Mouse (Mus musculus) cerebellum, adult 11-12 months (tissue): ENCODE measurements at regions not wholly inside any gene's neighbourhood (a gene's known extent, or its start where the extent isn't known, plus 50 kb on each side); places are given as distances from the start of the nearest gene placed in this dataset.

ENCODE experiments used
- DNase-seq: peaks from one replicate; pipeline ENCODE4 v3.0.0; 2022

- DNase-seq = no peak
Measured at GRCm38 (mm10) chr13:101553131-101553549, 214.9 kb downstream of the Pik3r1 start.

GRCm38 (mm10) chr13:101552451-101552850 lies 215.6 kb downstream of the Pik3r1 start:
- DNase-seq = no peak

GRCm38 (mm10) chr13:101551068-101551467 lies 216.9 kb downstream of the Pik3r1 start:
- peak; percentile 50 for DNase-seq

- DNase-seq = peak; percentile 74
Measured at GRCm38 (mm10) chr13:101550526-101550925, 217.5 kb downstream of the Pik3r1 start.

GRCm38 (mm10) chr13:101547887-101548286 lies 220.1 kb downstream of the Pik3r1 start:
- no peak for DNase-seq

- DNase-seq = no peak
Measured at GRCm38 (mm10) chr13:101547365-101547764, 220.7 kb downstream of the Pik3r1 start.

- DNase-seq = no peak
Measured at GRCm38 (mm10) chr13:101545344-101546181, 222.5 kb downstream of the Pik3r1 start.

GRCm38 (mm10) chr13:101540391-101541191 lies 227.4 kb downstream of the Pik3r1 start:
- no peak for DNase-seq

- no peak for DNase-seq
Measured at GRCm38 (mm10) chr13:101538110-101538509, 229.9 kb downstream of the Pik3r1 start.

- DNase-seq = no peak
Measured at GRCm38 (mm10) chr13:101536019-101536418, 232.0 kb downstream of the Pik3r1 start.

- no peak for DNase-seq
Measured at GRCm38 (mm10) chr13:101535331-101535866, 232.6 kb downstream of the Pik3r1 start.

GRCm38 (mm10) chr13:101534490-101534889 lies 233.5 kb downstream of the Pik3r1 start:
- no peak for DNase-seq

GRCm38 (mm10) chr13:101532913-101533312 lies 235.1 kb downstream of the Pik3r1 start:
- DNase-seq = no peak

- no peak for DNase-seq
Measured at GRCm38 (mm10) chr13:101527691-101528090, 240.3 kb downstream of the Pik3r1 start.

- no peak for DNase-seq
Measured at GRCm38 (mm10) chr13:101524781-101525180, 243.2 kb downstream of the Pik3r1 start.

GRCm38 (mm10) chr13:101524223-101524622 lies 243.8 kb downstream of the Pik3r1 start:
- no peak for DNase-seq

- DNase-seq = no peak
Measured at GRCm38 (mm10) chr13:101523492-101523891, 244.5 kb downstream of the Pik3r1 start.

GRCm38 (mm10) chr13:101522597-101522996 lies 245.4 kb downstream of the Pik3r1 start:
- no peak for DNase-seq

GRCm38 (mm10) chr13:101513354-101513753 lies 254.7 kb downstream of the Pik3r1 start:
- DNase-seq = no peak

- DNase-seq = no peak
Measured at GRCm38 (mm10) chr13:101509946-101510345, 258.1 kb downstream of the Pik3r1 start.

GRCm38 (mm10) chr13:101508331-101508730 lies 259.7 kb downstream of the Pik3r1 start:
- DNase-seq = no peak

- no peak for DNase-seq
Measured at GRCm38 (mm10) chr13:101506696-101507095, 261.3 kb downstream of the Pik3r1 start.

GRCm38 (mm10) chr13:101505054-101505453 lies 263.0 kb downstream of the Pik3r1 start:
- DNase-seq = no peak

GRCm38 (mm10) chr13:101504241-101504640 lies 263.8 kb downstream of the Pik3r1 start:
- no peak for DNase-seq
